Mouse (Mus musculus): ENCODE results near the gene Gm28036.

DNA sequence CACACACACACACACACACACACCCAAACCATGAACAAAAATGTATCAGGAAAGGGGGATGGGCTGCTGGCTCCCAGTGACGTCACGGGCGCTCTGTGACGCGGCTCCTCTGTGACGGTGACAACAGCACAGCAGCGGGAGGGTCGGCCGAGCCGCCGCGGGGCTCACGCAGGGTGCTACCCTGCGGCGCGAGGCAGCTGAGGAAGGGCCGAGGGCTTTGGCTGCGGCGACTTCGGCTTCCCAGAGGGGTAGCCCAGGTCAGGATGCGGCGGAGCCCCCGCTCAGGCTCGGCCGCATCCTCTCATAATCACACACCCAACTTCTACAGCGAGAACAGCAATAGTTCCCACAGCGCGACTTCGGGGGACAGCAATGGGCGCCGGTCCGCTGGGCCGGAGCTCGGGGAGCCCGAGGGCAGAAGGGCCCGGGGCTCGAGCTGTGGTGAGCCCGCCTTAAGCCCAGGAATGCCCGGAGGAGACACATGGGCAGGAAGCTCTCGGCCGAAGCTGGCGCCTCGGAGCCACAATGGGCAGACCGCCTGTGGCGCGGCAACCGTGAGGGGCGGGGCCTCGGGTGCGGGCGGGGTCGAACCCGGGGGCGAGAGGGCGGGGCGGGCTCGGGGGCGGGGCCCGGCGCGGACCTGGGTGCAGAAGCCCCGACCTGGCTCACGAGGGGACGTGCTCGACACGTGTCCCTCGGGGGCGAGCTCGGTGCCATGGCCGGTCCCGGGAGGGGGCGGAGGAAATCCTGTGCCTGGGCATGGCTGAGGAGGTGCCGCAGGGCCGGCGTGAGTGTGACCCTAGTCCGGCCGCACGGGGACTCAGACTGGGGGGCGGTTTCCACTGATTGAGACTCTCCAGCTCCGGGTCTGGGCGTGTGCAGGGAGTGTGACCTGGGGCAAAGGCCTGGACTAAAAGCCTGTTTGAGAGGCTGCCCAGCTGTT is 61.5 kb downstream of the Gm28036 start, which contains the start of gene Spag4:
- TF ChIP-seq CHD2 (IDR thresholded peaks at IDR 0.05; ENCODE audit: low read depth, low read length) = no peak
- no peak for TF ChIP-seq ZC3H11A (IDR thresholded peaks at IDR 0.05; ENCODE audit: borderline replicate concordance, low read depth, low read length)
- TF ChIP-seq HCFC1 (IDR thresholded peaks at IDR 0.05; ENCODE audit: borderline replicate concordance, insufficient read depth, low read length) = no peak
- no peak for TF ChIP-seq ZNF384 (IDR thresholded peaks at IDR 0.05; ENCODE audit: low read depth, low read length)

Measured in ES-E14 (cell line).